Mouse (Mus musculus) kidney, embryonic 14.5 days (tissue): ENCODE results near the gene Phc2. TPM values are rescaled to one million over a fixed set of nuclear protein-coding genes. Genes with fewer than 3 reads are reported as not detected.

ENCODE experiments used
- ATAC-seq: fragments of 200-750 bp; cut with Nextera tagmentation; 2 replicates; pipeline ENCODE4 v1.8.0; 2017; ENCODE audit warnings: moderate number of reproducible peaks, mild to moderate bottlenecking, moderate TSS enrichment, moderate library complexity; ENCODE audit not compliant: low FRiP score, low TSS enrichment
- H3K27ac ChIP-seq: fragments of 300-500 bp; sonication (generic); 2 replicates; pipeline ENCODE4 v1.5.1; 2014; ENCODE audit warnings: low read depth, mild to moderate bottlenecking, low read length, moderate library complexity, mixed read lengths
- H3K27me3 ChIP-seq: fragments of 300-500 bp; sonication (generic); 2 replicates; pipeline ENCODE4 v1.6.1; 2014; ENCODE audit warnings: mild to moderate bottlenecking, low read length; ENCODE audit not compliant: control insufficient read depth, insufficient read depth
- H3K36me3 ChIP-seq: fragments of 300-500 bp; sonication (generic); 2 replicates; pipeline ENCODE4 v1.6.1; 2014; ENCODE audit warnings: low read length, mixed read lengths; ENCODE audit not compliant: control insufficient read depth, insufficient read depth
- H3K4me1 ChIP-seq: fragments of 300-500 bp; sonication (generic); 2 replicates; pipeline ENCODE4 v1.6.1; 2014; ENCODE audit warnings: low read length, mixed read lengths; ENCODE audit not compliant: control insufficient read depth, insufficient read depth
- H3K4me2 ChIP-seq: fragments of 300-500 bp; sonication (generic); replicated peaks from 2 replicates; pipeline ENCODE4 v1.6.1; 2014; ENCODE audit warnings: low read depth, mild to moderate bottlenecking, low read length
- H3K4me3 ChIP-seq: fragments of 300-500 bp; sonication (generic); 2 replicates; pipeline ENCODE4 v1.5.1; 2014; ENCODE audit warnings: mild to moderate bottlenecking, low read length
- H3K9ac ChIP-seq: fragments of 300-500 bp; sonication (generic); 2 replicates; pipeline ENCODE4 v1.6.1; 2014; ENCODE audit warnings: low read depth, mild to moderate bottlenecking, low read length, moderate library complexity
- H3K9me3 ChIP-seq: fragments of 300-500 bp; sonication (generic); 2 replicates; pipeline ENCODE4 v1.6.1; 2016; ENCODE audit warnings: low read length; ENCODE audit not compliant: control insufficient read depth
- WGBS: fragments of 180-500 bp; shearing (Covaris S2); extraction: QIAGEN DNeasy Blood & Tissue Kit; methylation state at CpG from one replicate; pipeline ENCODE4 v1.1.7; 2014; 5-methylcytosine and 5-hydroxymethylcytosine counted together
- polyA plus RNA-seq: library from polyadenylated mRNA; unstranded; fragments of >200 nt; fragmentation: Nextera tagmentation; extraction: Ambion mirVana; gene quantifications from 2 replicates; pipeline ENCODE4 v1.2.1, GENCODE M21; 2014

Phc2 gene
- polyA plus RNA-seq, 1 experiment from 2014 or later, result 46.6 TPM

- Histone ChIP-seq H3K27ac (no peak overlapping the region), H3K9ac (no peak overlapping the region), H3K9me3 (no peaks in the 10 kb centered on the region), H3K36me3 (peaks cover 34% of the 10 kb centered on the region; the same call in 1 of the 2 replicates), H3K4me2 (no peak overlapping the region), H3K27me3 (no peaks in the 10 kb centered on the region), H3K4me3 (no peak overlapping the region), H3K4me1 (peaks cover 39% of the 10 kb centered on the region)
- ATAC-seq, result no peak
- WGBS, result 89% methylated on average over 8 of the region's 8 CpGs
These were observed 139.7 kb downstream of the Phc2 start for GRCm38 (mm10) chr4:128794198-128794597.

DNA sequence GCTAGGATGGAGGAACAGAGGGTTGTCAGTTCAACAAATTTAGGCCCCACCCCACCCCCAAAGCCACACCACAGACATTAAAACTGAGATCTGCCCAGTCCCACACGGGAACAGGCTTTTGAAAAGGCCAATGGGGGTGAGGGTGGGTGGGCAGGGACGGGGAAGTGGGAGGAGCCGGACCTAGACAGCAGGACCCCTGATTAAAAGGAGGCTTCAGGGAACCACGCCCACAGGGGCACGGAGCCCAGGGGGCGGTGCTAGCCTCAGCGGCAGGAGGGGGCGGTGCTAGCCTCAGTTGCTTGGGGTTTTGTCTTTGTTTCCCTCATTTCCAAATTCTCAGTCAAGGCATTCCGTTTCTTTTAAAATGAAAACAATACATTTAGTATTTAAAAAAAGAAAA lies 141.1 kb downstream of the Phc2 start:
- Histone ChIP-seq H3K4me1 (peaks cover 49% of the 10 kb centered on the region), H3K4me3 (no peak overlapping the region), H3K4me2 (no peak overlapping the region), H3K9me3 (no peaks in the 10 kb centered on the region), H3K27ac (peak overlapping the region; percentile 51; the same call in 1 of the 2 replicates), H3K27me3 (no peaks in the 10 kb centered on the region), H3K9ac (no peak overlapping the region), H3K36me3 (peaks cover 22% of the 10 kb centered on the region; the same call in 1 of the 2 replicates)
- 14% methylated on average over 9 of the region's 9 CpGs for WGBS
- ATAC-seq, result peak; percentile 32; the same call in 1 of the 2 replicates

DNA sequence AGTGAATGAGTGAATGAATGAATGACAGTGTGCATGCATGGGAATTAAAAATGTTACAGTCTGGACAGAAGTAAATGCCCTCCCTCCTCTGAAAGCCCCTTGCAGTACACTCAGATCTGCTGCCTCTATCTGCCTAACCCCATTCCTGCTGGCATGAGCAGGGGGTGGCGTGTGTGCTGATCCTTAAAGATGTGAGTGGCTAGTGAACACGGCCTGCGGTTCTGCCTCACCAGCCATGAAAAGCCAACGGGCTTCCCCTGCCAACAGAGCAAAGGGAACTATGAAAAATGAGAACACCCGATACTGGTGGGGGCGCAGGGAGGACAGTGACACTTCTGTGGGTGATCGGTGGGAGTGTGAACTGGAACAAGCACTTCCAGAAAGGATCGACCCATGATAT lies 142.3 kb downstream of the Phc2 start:
- 38% methylated on average over 8 of the region's 8 CpGs for WGBS
- peaks cover 52% of the 10 kb centered on the region for H3K4me1 ChIP-seq

DNA sequence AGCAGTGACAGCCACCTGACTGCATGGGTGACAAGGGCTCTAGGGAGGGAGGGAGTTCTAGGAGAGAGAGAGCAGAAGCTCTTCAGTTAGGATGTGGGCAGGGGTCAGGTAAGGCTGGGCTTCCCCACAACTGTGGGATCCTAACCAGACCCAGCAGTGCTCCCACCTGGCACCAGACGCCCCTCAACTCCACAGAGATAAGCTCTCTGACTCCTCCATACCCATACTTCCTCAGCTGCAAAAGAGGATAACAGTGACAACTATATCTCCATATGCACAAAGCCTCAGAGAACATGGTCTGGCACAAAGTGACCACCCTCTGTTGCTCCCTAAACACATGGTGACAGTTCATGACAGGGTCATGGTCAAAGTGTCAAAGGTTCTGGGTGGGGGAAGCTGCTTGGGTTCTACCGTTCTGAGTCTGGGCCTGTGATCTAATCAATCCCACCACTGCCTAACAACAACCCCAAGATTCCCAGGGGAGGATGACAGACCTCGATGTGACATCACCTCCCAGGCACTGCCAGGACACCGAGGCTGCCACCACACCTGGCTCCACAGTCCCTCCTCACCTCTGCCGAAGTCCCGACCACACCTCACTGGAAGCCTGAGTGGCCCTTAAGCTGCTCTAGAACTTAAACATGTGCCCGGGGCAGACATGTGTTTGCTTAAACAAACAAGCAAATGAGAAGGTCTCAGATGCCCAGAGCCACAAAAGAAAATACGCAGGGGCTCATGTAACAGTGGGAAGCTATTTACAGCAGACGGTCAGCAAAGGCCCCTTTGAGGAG lies 147.4 kb downstream of the Phc2 start:
- ATAC-seq, result no peak
- H3K4me2 ChIP-seq, result no peak overlapping the region
- no peaks in the 10 kb centered on the region for H3K27me3 ChIP-seq
- H3K9me3 ChIP-seq, result no peaks in the 10 kb centered on the region
- H3K27ac ChIP-seq, result no peak overlapping the region
- no peak overlapping the region for H3K4me3 ChIP-seq
- H3K9ac ChIP-seq, result no peak overlapping the region
- H3K36me3 ChIP-seq, result no peaks in the 10 kb centered on the region; the same call in 1 of the 2 replicates
- WGBS, result 29% methylated on average over 9 of the region's 9 CpGs
- H3K4me1 ChIP-seq, result peaks cover 68% of the 10 kb centered on the region

More for the DNA sequence above, 142.3 kb downstream of the Phc2 start:
- no peak overlapping the region for H3K27ac ChIP-seq
- H3K9ac ChIP-seq, result 0 out of 2 replicates have a peak overlapping the region, but pooled peaks have one; percentile 0
- no peak overlapping the region for H3K4me2 ChIP-seq
- peaks cover 16% of the 10 kb centered on the region; the same call in 1 of the 2 replicates for H3K36me3 ChIP-seq
- no peak overlapping the region for H3K4me3 ChIP-seq
- ATAC-seq, result no peak
- H3K27me3 ChIP-seq, result no peaks in the 10 kb centered on the region
- H3K9me3 ChIP-seq, result no peaks in the 10 kb centered on the region

Other genes with a start within 250 kb of the Phc2 start
- 3.2 and 4.4 TPM in 2 replicates for gene Zscan20, start 44.6 kb upstream of the Phc2 start, polyA plus RNA-seq
- gene Tlr12, start 36.1 kb upstream of the Phc2 start, polyA plus RNA-seq, result 0.91 and 1.1 TPM in 2 replicates
- 0.23 and 0.49 TPM in 2 replicates for gene A3galt2, start 100.7 kb downstream of the Phc2 start, polyA plus RNA-seq
- 33.4 and 37.8 TPM in 2 replicates for gene Zfp362, start 151.3 kb downstream of the Phc2 start, polyA plus RNA-seq
- 7.3 and 11.0 TPM in 2 replicates for gene Trim62, start 228.9 kb downstream of the Phc2 start, polyA plus RNA-seq